Mouse (Mus musculus) heart, postnatal 0 days (tissue): ENCODE data around the gene Imp3.

ENCODE experiments used
- CTCF ChIP-seq: IDR thresholded peaks from 2 replicates; pipeline ENCODE4 v1.5.1; 2016; ENCODE audit warnings: antibody characterized with exemption, control low read depth, low read depth
- EP300 ChIP-seq: IDR thresholded peaks from 2 replicates; pipeline ENCODE4 v1.6.1; 2016; ENCODE audit warnings: antibody characterized with exemption, low read depth

DNA sequence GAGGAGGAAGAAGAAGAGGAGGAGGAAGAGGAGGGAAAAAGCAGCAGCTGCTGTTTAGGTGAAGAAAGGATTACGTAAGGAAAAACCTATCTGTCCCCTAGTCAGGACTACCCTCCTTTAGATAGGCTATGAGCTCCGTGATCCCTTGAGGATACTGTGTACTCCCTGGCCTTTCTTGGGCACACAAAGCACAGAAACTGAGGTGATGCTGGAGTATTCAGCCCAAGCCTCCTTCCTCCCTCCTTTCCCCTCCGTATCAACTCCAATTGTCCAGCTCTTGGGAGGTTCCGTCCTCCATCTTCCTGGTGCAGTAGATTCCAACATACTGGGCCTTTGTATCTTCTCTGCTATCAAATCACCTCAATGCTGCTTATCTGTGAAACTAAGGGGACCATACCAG is 14.5 kb upstream of the Imp3 start:
- TF ChIP-seq CTCF, result no peak
- TF ChIP-seq EP300, result no peak
